Mouse (Mus musculus): ENCODE data around the gene Elof1. TPM values are rescaled to one million over a fixed set of nuclear protein-coding genes. Genes with fewer than 3 reads are reported as not detected.
A peak's percentile ranks its signal among the peaks of the same experiment; 100 is the strongest.

Elof1 gene
- polyA plus RNA-seq (2015; fragmentation: Nextera tagmentation; extraction: Ambion mirVana) = 119 TPM in 2 replicates

DNA sequence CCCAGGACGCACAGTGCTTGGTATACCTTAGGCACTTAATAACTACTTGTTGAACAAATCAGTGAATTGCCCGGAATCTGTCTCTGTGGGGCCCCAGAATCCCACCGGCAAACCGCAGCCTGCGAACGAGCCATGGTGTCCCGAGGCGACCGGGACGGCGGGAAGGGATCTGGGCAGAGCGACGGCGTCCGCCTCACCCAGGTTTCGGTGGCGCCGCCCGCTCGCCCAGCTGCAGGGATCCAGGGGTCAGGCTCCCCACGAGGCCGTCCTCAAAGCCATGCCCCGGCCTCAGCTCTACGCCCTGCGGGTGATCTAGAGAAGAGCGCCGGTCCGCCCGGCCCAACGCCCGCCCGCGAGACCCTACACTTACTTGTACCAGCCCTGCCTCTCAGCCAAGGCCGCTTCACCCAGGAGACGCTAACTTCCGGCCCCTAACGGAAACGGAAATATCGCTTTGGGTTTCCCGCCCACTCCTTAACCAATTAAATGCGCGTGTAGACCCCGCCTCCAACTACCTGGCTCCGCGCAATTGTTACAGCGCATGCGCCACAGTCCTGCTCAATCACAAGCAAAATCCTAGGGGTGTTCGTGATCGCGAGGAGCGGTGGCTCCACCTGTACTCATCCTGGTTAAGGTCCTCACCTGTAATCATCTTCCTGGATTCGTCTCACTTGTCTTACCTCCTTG, at the start of gene Elof1:
TSS of gene Elof1 (minus strand) at position 433 of the 687 bp plus-strand sequence.
- peak within 1 kb of the TSS; percentile 84 for H3K4me3 ChIP-seq (ENCODE audit: low read depth, low read length)
- no peaks in the 10 kb centered on the region for H3K4me1 ChIP-seq (replicated peaks; ENCODE audit: control insufficient read depth, insufficient read depth)
- DNase-seq (ENCODE audit: low spot score) (peak; percentile 94), ATAC-seq (ENCODE audit: low FRiP score, low TSS enrichment) (peak; percentile 92)
- H3K9ac ChIP-seq (ENCODE audit: low read length) = peak within 1 kb of the TSS; percentile 88
- H3K4me2 ChIP-seq (replicated peaks; ENCODE audit: low read depth) = peak within 1 kb of the TSS; percentile 86
- H3K27me3 ChIP-seq (ENCODE audit: control insufficient read depth, insufficient read depth, low read length) = no peaks in the 10 kb centered on the region
- TF ChIP-seq CTCF (IDR thresholded peaks at IDR 0.05; ENCODE audit: low read depth) = peak; percentile 1; the same call in 1 of the 2 replicates
- TF ChIP-seq EP300 (optimal IDR thresholded peaks at IDR 0.05) = no peak
- no peaks in the 10 kb centered on the region for H3K9me3 ChIP-seq (ENCODE audit: control insufficient read depth, low read length)
- H3K27ac ChIP-seq (replicated peaks) = peak within 1 kb of the TSS; percentile 80
- WGBS = under 1% methylated on average over 51 of the region's 52 CpGs
- peaks cover 5% of the 10 kb centered on the region; the same call in 1 of the 2 replicates for H3K36me3 ChIP-seq (ENCODE audit: control insufficient read depth, insufficient read depth, low read length)

DNA sequence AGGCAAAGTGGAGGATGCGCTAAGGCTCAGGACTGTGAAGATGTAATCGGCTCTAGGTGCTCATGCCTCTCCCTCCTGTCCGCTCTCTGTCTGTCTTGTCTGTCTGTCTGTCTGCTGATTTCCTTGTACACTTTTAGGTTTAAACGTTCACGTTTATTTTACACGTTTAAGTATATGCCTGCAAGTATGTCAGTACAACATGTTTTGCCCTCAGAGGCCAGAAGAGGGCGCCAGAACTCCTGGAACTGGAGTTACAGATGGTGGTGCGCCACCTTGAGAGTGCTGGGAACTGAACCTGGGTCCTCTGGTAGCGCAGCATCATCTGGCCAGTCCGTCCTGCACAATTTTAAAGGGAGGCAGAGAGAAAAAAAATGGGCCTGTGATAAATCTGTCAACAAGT, 49.7 kb upstream of the Elof1 start:
- Histone ChIP-seq H3K4me3 (ENCODE audit: low read depth, low read length) (no peak overlapping the region), H3K27ac (replicated peaks) (no peak overlapping the region), H3K9me3 (ENCODE audit: control insufficient read depth, low read length) (no peaks in the 10 kb centered on the region), H3K27me3 (ENCODE audit: control insufficient read depth, insufficient read depth, low read length) (no peaks in the 10 kb centered on the region), H3K4me2 (replicated peaks; ENCODE audit: low read depth) (no peak overlapping the region), H3K36me3 (ENCODE audit: control insufficient read depth, insufficient read depth, low read length) (no peaks in the 10 kb centered on the region), H3K4me1 (replicated peaks; ENCODE audit: control insufficient read depth, insufficient read depth) (no peaks in the 10 kb centered on the region), H3K9ac (ENCODE audit: low read length) (no peak overlapping the region)
- ATAC-seq (ENCODE audit: low FRiP score, low TSS enrichment) = no peak
- WGBS = 87% methylated on average over 10 of the region's 10 CpGs
- TF ChIP-seq CTCF (IDR thresholded peaks at IDR 0.05; ENCODE audit: low read depth) (peak; percentile 39), EP300 (optimal IDR thresholded peaks at IDR 0.05) (no peak)
- no peak for DNase-seq (ENCODE audit: low spot score)

DNA sequence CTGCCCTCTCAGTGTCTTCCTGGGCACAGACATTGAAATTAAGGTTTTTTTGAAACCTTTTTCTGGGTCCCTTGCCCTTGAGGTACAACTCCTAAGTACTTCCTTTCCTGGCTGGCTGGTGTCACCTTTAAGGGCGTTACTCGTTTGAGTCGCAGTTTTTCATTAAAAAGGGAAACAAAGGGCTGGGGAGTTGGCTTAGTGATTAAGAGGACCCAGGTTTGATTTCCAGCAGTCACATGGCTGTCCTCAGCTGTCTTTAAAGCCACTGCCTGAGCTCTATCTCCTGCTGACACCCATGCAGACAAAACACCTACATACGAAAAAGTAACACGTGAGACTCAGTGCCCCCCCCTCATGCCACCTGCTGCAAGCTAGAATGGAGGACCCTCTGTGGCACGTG, 49.0 kb upstream of the Elof1 start:
- ATAC-seq (ENCODE audit: low FRiP score, low TSS enrichment) = no peak

DNA sequence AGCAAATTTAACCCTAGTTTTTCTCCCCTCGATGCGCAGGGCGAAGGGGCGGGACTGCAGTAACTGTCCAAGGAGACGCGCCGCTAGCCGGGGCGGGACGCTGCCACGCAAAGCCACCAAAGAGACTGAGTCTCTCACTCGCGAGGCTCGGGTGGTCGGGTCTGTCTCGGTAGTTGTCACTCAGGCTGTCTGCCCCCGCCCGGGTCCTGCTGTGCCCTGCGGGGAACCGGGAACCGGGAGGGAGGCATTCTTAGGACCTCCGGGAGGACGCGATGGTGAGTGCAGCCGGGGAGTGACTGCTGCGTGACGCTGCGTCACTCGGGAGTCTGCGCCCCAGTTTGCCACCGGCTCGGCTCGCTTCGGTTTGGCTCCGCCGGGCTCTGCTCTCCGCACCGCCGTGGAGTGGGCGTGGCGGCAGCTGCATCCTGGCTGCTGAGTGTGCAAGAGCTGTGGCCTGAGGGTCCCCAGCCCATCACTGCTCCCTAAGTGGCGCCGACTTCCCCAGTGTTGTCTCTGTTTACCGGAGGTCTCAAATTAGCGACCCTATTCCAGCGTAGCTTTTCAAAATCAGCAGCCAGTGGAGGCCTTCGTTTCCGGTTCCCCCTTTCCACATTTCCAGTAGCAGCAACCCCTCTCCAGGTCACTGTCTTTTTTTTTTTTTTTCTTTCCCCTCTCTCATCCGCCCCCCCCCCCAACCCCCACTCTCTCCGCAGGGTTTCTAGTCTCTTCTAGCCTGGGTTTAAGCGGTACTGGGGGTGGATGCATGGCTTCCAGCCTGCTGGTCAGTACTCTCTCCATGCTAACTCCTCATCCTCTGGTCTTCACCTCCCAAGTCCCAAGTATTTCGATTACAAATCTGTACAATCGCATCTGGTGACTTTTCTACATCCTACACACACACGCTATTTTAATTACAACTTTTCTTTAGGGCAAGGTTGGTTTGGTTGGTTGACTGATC, 48.0 kb upstream of the Elof1 start:
- no peak for TF ChIP-seq EP300 (optimal IDR thresholded peaks at IDR 0.05)
- peak; percentile 17; the same call in 1 of the 2 replicates for TF ChIP-seq CTCF (IDR thresholded peaks at IDR 0.05; ENCODE audit: low read depth)
- peak overlapping the region; percentile 59 for H3K4me3 ChIP-seq (ENCODE audit: low read depth, low read length)
- DNase-seq (ENCODE audit: low spot score) = peak; percentile 78
- no peak overlapping the region for H3K27ac ChIP-seq (replicated peaks)
- no peaks in the 10 kb centered on the region for H3K27me3 ChIP-seq (ENCODE audit: control insufficient read depth, insufficient read depth, low read length)
- H3K4me2 ChIP-seq (replicated peaks; ENCODE audit: low read depth) = peak overlapping the region; percentile 96
- no peaks in the 10 kb centered on the region for H3K36me3 ChIP-seq (ENCODE audit: control insufficient read depth, insufficient read depth, low read length)
- WGBS = 2% methylated on average over 51 of the region's 54 CpGs
- peak; percentile 74 for ATAC-seq (ENCODE audit: low FRiP score, low TSS enrichment)
- H3K9me3 ChIP-seq (ENCODE audit: control insufficient read depth, low read length) = no peaks in the 10 kb centered on the region
- peak overlapping the region; percentile 68 for H3K9ac ChIP-seq (ENCODE audit: low read length)
- H3K4me1 ChIP-seq (replicated peaks; ENCODE audit: control insufficient read depth, insufficient read depth) = no peaks in the 10 kb centered on the region

More for the DNA sequence above, 49.0 kb upstream of the Elof1 start:
- Histone ChIP-seq H3K27ac (replicated peaks) (no peak overlapping the region), H3K9ac (ENCODE audit: low read length) (no peak overlapping the region), H3K4me3 (ENCODE audit: low read depth, low read length) (no peak overlapping the region), H3K27me3 (ENCODE audit: control insufficient read depth, insufficient read depth, low read length) (no peaks in the 10 kb centered on the region), H3K4me1 (replicated peaks; ENCODE audit: control insufficient read depth, insufficient read depth) (no peaks in the 10 kb centered on the region), H3K36me3 (ENCODE audit: control insufficient read depth, insufficient read depth, low read length) (no peaks in the 10 kb centered on the region), H3K4me2 (replicated peaks; ENCODE audit: low read depth) (no peak overlapping the region), H3K9me3 (ENCODE audit: control insufficient read depth, low read length) (no peaks in the 10 kb centered on the region)
- DNase-seq (ENCODE audit: low spot score) = no peak
- TF ChIP-seq EP300 (optimal IDR thresholded peaks at IDR 0.05) (no peak), CTCF (IDR thresholded peaks at IDR 0.05; ENCODE audit: low read depth) (no peak)
- WGBS = 45% methylated on average over 6 of the region's 6 CpGs

DNA sequence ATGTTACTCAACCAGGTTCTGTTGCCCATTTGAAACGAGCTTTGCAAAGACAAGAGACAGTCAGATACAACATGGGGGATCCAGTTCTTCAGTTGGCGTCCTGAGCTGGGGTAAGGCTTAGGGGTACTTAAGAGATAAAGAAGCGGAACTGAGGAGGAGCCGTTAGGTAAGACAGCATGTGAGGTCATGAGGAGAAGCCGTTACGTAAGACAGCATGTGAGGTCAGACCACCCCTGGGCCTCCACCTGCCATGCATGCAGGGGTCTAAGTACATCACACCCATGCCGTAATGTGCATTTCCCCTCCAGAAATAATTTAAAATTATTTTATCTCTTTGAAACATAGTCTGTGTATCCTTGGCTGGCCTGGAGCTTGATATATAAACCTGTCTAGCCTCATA, 45.9 kb upstream of the Elof1 start:
- H3K4me1 ChIP-seq (replicated peaks; ENCODE audit: control insufficient read depth, insufficient read depth) = no peaks in the 10 kb centered on the region
- H3K27ac ChIP-seq (replicated peaks) = no peak overlapping the region
- WGBS = 91% methylated on average over 7 of the region's 7 CpGs
- no peak overlapping the region for H3K9ac ChIP-seq (ENCODE audit: low read length)
- DNase-seq (ENCODE audit: low spot score) (no peak), ATAC-seq (ENCODE audit: low FRiP score, low TSS enrichment) (no peak)
- no peak overlapping the region for H3K4me3 ChIP-seq (ENCODE audit: low read depth, low read length)
- H3K9me3 ChIP-seq (ENCODE audit: control insufficient read depth, low read length) = no peaks in the 10 kb centered on the region
- H3K4me2 ChIP-seq (replicated peaks; ENCODE audit: low read depth) = no peak overlapping the region
- TF ChIP-seq EP300 (optimal IDR thresholded peaks at IDR 0.05) (no peak), CTCF (IDR thresholded peaks at IDR 0.05; ENCODE audit: low read depth) (no peak)
- no peaks in the 10 kb centered on the region for H3K36me3 ChIP-seq (ENCODE audit: control insufficient read depth, insufficient read depth, low read length)
- H3K27me3 ChIP-seq (ENCODE audit: control insufficient read depth, insufficient read depth, low read length) = no peaks in the 10 kb centered on the region

Measured in stomach, postnatal 0 days (tissue).